Mouse (Mus musculus): ENCODE data around the gene Tspan32. TPM values are rescaled to one million over a fixed set of nuclear protein-coding genes. Genes with fewer than 3 reads are reported as not detected.

Gene Tspan32
- total RNA-seq, 2 experiments from 2014 or later: 0.91 to 1.1 TPM

Other genes starting within 250 kb of the Tspan32 start
- not detected for gene Th, start 73.9 kb upstream of the Tspan32 start, total RNA-seq (2021)
- under 1 TPM in 1 of 2 experiments, not detected in 1; 0.12 TPM for gene Ascl2, start 35.8 kb upstream of the Tspan32 start, total RNA-seq (2021)
- 100 to 1,000 TPM; 505 to 506 TPM for gene Cd81, start 47.7 kb downstream of the Tspan32 start, total RNA-seq (2021)
- 10 to 100 TPM; 19.0 to 20.7 TPM for gene Tssc4, start 64.2 kb downstream of the Tspan32 start, total RNA-seq (2021)
- gene Trpm5, start 89.6 kb downstream of the Tspan32 start, total RNA-seq (2021): under 1 TPM; 0.12 TPM
- gene Kcnq1, start 101.3 kb downstream of the Tspan32 start, total RNA-seq (2021): 10 to 100 TPM; 32.1 to 32.5 TPM

Data from heart, postnatal 14 days (tissue).